Mouse (Mus musculus): Measurements from ENCODE around the gene 4930595D18Rik. TPM values are rescaled to one million over a fixed set of nuclear protein-coding genes. Genes with fewer than 3 reads are reported as not detected.
A peak's percentile ranks its signal among the peaks of the same experiment; 100 is the strongest.

Gene 4930595D18Rik
- polyA plus RNA-seq, 1 experiment from 2014 or later, result 0.21 TPM

GRCm38 (mm10) chr12:111151422-111152156 lies 32.7 kb downstream of the 4930595D18Rik start:
- H3K27ac ChIP-seq, result no peak overlapping the region
- 92% methylated on average over 5 of the region's 5 CpGs for WGBS
- no peak for ATAC-seq

GRCm38 (mm10) chr12:111150236-111150596 lies 34.1 kb downstream of the 4930595D18Rik start:
- Histone ChIP-seq H3K36me3 (ENCODE audit: poor library complexity, severe bottlenecking) (no peaks in the 10 kb centered on the region), H3K9ac (no peak overlapping the region), H3K4me3 (no peak overlapping the region), H3K4me2 (no peak overlapping the region), H3K4me1 (peaks cover 16% of the 10 kb centered on the region), H3K27ac (no peak overlapping the region), H3K9me3 (replicated peaks) (no peaks in the 10 kb centered on the region), H3K27me3 (no peaks in the 10 kb centered on the region)
- no peak for ATAC-seq
- 9% methylated on average over 6 of the region's 6 CpGs for WGBS

More at GRCm38 (mm10) chr12:111151422-111152156, 32.7 kb downstream of the 4930595D18Rik start:
- Histone ChIP-seq H3K27me3 (no peaks in the 10 kb centered on the region), H3K4me2 (no peak overlapping the region), H3K9ac (no peak overlapping the region), H3K4me3 (no peak overlapping the region), H3K4me1 (peaks cover 8% of the 10 kb centered on the region), H3K9me3 (replicated peaks) (no peaks in the 10 kb centered on the region), H3K36me3 (ENCODE audit: poor library complexity, severe bottlenecking) (no peaks in the 10 kb centered on the region)

- peaks cover 21% of the 10 kb centered on the region for H3K4me1 ChIP-seq
- 75% methylated on average over 17 of the region's 17 CpGs for WGBS
- H3K4me3 ChIP-seq, result no peak overlapping the region
- ATAC-seq, result no peak
- H3K27ac ChIP-seq, result no peak overlapping the region
- no peaks in the 10 kb centered on the region for H3K27me3 ChIP-seq
- H3K9me3 ChIP-seq (replicated peaks), result no peaks in the 10 kb centered on the region
- H3K36me3 ChIP-seq (ENCODE audit: poor library complexity, severe bottlenecking), result no peaks in the 10 kb centered on the region
- H3K4me2 ChIP-seq, result no peak overlapping the region
- no peak overlapping the region for H3K9ac ChIP-seq
Measured at GRCm38 (mm10) chr12:111149495-111150235, 34.6 kb downstream of the 4930595D18Rik start.

- Histone ChIP-seq H3K36me3 (ENCODE audit: poor library complexity, severe bottlenecking) (no peaks in the 10 kb centered on the region), H3K4me1 (peaks cover 32% of the 10 kb centered on the region), H3K27me3 (no peaks in the 10 kb centered on the region), H3K4me2 (no peak overlapping the region), H3K9me3 (replicated peaks) (no peaks in the 10 kb centered on the region), H3K9ac (no peak overlapping the region), H3K27ac (peak overlapping the region; percentile 11), H3K4me3 (no peak overlapping the region)
- 46% methylated on average over 9 of the region's 9 CpGs for WGBS
- peak; percentile 33; the same call in 1 of the 2 replicates for ATAC-seq
Measured at GRCm38 (mm10) chr12:111145269-111145668, 39.0 kb downstream of the 4930595D18Rik start.

GRCm38 (mm10) chr12:111144598-111144997 lies 39.7 kb downstream of the 4930595D18Rik start:
- no peak for ATAC-seq
- H3K4me3 ChIP-seq, result no peak overlapping the region
- H3K4me2 ChIP-seq, result no peak overlapping the region
- peaks cover 32% of the 10 kb centered on the region for H3K4me1 ChIP-seq
- H3K9ac ChIP-seq, result no peak overlapping the region
- whole genome bisulfite sequencing, result 100% methylated on average over 2 of the region's 2 CpGs
- 0 out of 2 replicates have a peak overlapping the region, but pooled peaks have one; percentile 11 for H3K27ac ChIP-seq
- no peaks in the 10 kb centered on the region for H3K27me3 ChIP-seq
- no peaks in the 10 kb centered on the region for H3K9me3 ChIP-seq (replicated peaks)
- H3K36me3 ChIP-seq (ENCODE audit: poor library complexity, severe bottlenecking), result no peaks in the 10 kb centered on the region

- H3K9ac ChIP-seq, result peak overlapping the region; percentile 47
- H3K4me1 ChIP-seq, result peaks cover 32% of the 10 kb centered on the region
- ATAC-seq, result peak; percentile 57
- peak overlapping the region; percentile 48 for H3K4me2 ChIP-seq
- no peaks in the 10 kb centered on the region for H3K9me3 ChIP-seq (replicated peaks)
- H3K36me3 ChIP-seq (ENCODE audit: poor library complexity, severe bottlenecking), result no peaks in the 10 kb centered on the region
- 0 out of 2 replicates have a peak overlapping the region, but pooled peaks have one; percentile 3 for H3K4me3 ChIP-seq
- H3K27me3 ChIP-seq, result no peaks in the 10 kb centered on the region
- 51% methylated on average over 16 of the region's 16 CpGs for WGBS
- H3K27ac ChIP-seq, result peak overlapping the region; percentile 90
Measured at GRCm38 (mm10) chr12:111143509-111144063, 40.7 kb downstream of the 4930595D18Rik start.

GRCm38 (mm10) chr12:111143005-111143508 lies 41.2 kb downstream of the 4930595D18Rik start:
- 0 out of 2 replicates have a peak overlapping the region, but pooled peaks have one; percentile 3 for H3K4me3 ChIP-seq
- H3K4me1 ChIP-seq, result peaks cover 32% of the 10 kb centered on the region
- H3K27me3 ChIP-seq, result no peaks in the 10 kb centered on the region
- 0 out of 2 replicates have a peak overlapping the region, but pooled peaks have one; percentile 47 for H3K9ac ChIP-seq
- H3K27ac ChIP-seq, result peak overlapping the region; percentile 90
- peak overlapping the region; percentile 48 for H3K4me2 ChIP-seq
- 6% methylated on average over 12 of the region's 12 CpGs for WGBS
- H3K9me3 ChIP-seq (replicated peaks), result no peaks in the 10 kb centered on the region
- no peaks in the 10 kb centered on the region for H3K36me3 ChIP-seq (ENCODE audit: poor library complexity, severe bottlenecking)
- ATAC-seq, result peak; percentile 86

- H3K4me2 ChIP-seq, result no peak overlapping the region
- H3K27me3 ChIP-seq, result no peaks in the 10 kb centered on the region
- peaks cover 13% of the 10 kb centered on the region for H3K4me1 ChIP-seq
- H3K4me3 ChIP-seq, result no peak overlapping the region
- no peak for ATAC-seq
- no peak overlapping the region for H3K27ac ChIP-seq
- H3K9me3 ChIP-seq (replicated peaks), result no peaks in the 10 kb centered on the region
- WGBS, result 75% methylated on average over 2 of the region's 2 CpGs
- no peak overlapping the region for H3K9ac ChIP-seq
- H3K36me3 ChIP-seq (ENCODE audit: poor library complexity, severe bottlenecking), result no peaks in the 10 kb centered on the region
Measured at GRCm38 (mm10) chr12:111137079-111137478, 47.2 kb downstream of the 4930595D18Rik start.

GRCm38 (mm10) chr12:111135953-111136352 lies 48.3 kb downstream of the 4930595D18Rik start:
- 0 out of 2 replicates have a peak, but pooled peaks have one; percentile 41 for ATAC-seq
- H3K4me3 ChIP-seq, result no peak overlapping the region
- peaks cover 13% of the 10 kb centered on the region for H3K4me1 ChIP-seq
- H3K36me3 ChIP-seq (ENCODE audit: poor library complexity, severe bottlenecking), result no peaks in the 10 kb centered on the region
- H3K27ac ChIP-seq, result no peak overlapping the region
- H3K9ac ChIP-seq, result no peak overlapping the region
- no peaks in the 10 kb centered on the region for H3K27me3 ChIP-seq
- WGBS, result 60% methylated on average over 3 of the region's 3 CpGs
- no peak overlapping the region for H3K4me2 ChIP-seq
- H3K9me3 ChIP-seq (replicated peaks), result no peaks in the 10 kb centered on the region

GRCm38 (mm10) chr12:111134791-111135733 lies 49.2 kb downstream of the 4930595D18Rik start:
- H3K4me2 ChIP-seq, result no peak overlapping the region
- H3K4me1 ChIP-seq, result peaks cover 13% of the 10 kb centered on the region
- no peaks in the 10 kb centered on the region for H3K9me3 ChIP-seq (replicated peaks)
- ATAC-seq, result peak; percentile 57; the same call in 1 of the 2 replicates
- no peaks in the 10 kb centered on the region for H3K36me3 ChIP-seq (ENCODE audit: poor library complexity, severe bottlenecking)
- no peak overlapping the region for H3K9ac ChIP-seq
- WGBS, result 66% methylated on average over 19 of the region's 19 CpGs
- H3K4me3 ChIP-seq, result no peak overlapping the region
- peak overlapping the region; percentile 68 for H3K27ac ChIP-seq
- no peaks in the 10 kb centered on the region for H3K27me3 ChIP-seq

- no peak for ATAC-seq
- H3K9me3 ChIP-seq (replicated peaks), result no peaks in the 10 kb centered on the region
- H3K4me2 ChIP-seq, result no peak overlapping the region
- H3K9ac ChIP-seq, result no peak overlapping the region
- no peaks in the 10 kb centered on the region for H3K27me3 ChIP-seq
- no peaks in the 10 kb centered on the region for H3K36me3 ChIP-seq (ENCODE audit: poor library complexity, severe bottlenecking)
- 87% methylated on average over 7 of the region's 7 CpGs for WGBS
- peaks cover 13% of the 10 kb centered on the region for H3K4me1 ChIP-seq
- H3K27ac ChIP-seq, result peak overlapping the region; percentile 68; the same call in 1 of the 2 replicates
- no peak overlapping the region for H3K4me3 ChIP-seq
Measured at GRCm38 (mm10) chr12:111134169-111134568, 50.1 kb downstream of the 4930595D18Rik start.

Measured in forebrain, embryonic 13.5 days (tissue).